Mouse (Mus musculus): ENCODE data around the gene Rasl10b.

Gene Rasl10b

GRCm38 (mm10) chr11:83429355-83429754 lies 20.4 kb downstream of the Rasl10b start, which contains the start of gene Gas2l2:
Gene Gas2l2, minus strand, starts transcription at chr11:83429455.
- in situ Hi-C loops (cut with MboI, MseI), result loop anchor here (5.0 to 10.0 kb wide), 2 partner anchors 102 to 515 kb away; partner anchors contain the start of gene Unc45b

GRCm38 (mm10) chr11:83432533-83432932 lies 23.6 kb downstream of the Rasl10b start:
- in situ Hi-C loops (cut with MboI, MseI), result no loop called here

GRCm38 (mm10) chr11:83437377-83437776 lies 28.4 kb downstream of the Rasl10b start, which contains the start of gene 1700020L24Rik:
Gene 1700020L24Rik, plus strand, starts transcription at chr11:83437677.
- in situ Hi-C loops (cut with MboI, MseI), result no loop called here

- in situ Hi-C loops (cut with MboI, MseI), result no loop called here
These were observed 30.6 kb downstream of the Rasl10b start for GRCm38 (mm10) chr11:83439426-83440060.

- in situ Hi-C loops (cut with MboI, MseI), result no loop called here
These were observed 31.4 kb downstream of the Rasl10b start for GRCm38 (mm10) chr11:83440081-83441064.

GRCm38 (mm10) chr11:83441235-83441634 lies 32.3 kb downstream of the Rasl10b start:
- in situ Hi-C loops (cut with MboI, MseI), result no loop called here

- in situ Hi-C loops (cut with MboI, MseI), result no loop called here
These were observed 33.8 kb downstream of the Rasl10b start for GRCm38 (mm10) chr11:83442596-83443267.

GRCm38 (mm10) chr11:83443824-83444223 lies 34.9 kb downstream of the Rasl10b start:
- in situ Hi-C loops (cut with MboI, MseI), result no loop called here

GRCm38 (mm10) chr11:83445001-83445400 lies 36.1 kb downstream of the Rasl10b start:
- in situ Hi-C loops (cut with MboI, MseI), result no loop called here

GRCm38 (mm10) chr11:83447612-83448011 lies 38.7 kb downstream of the Rasl10b start:
- in situ Hi-C loops (cut with MboI, MseI), result no loop called here

- in situ Hi-C loops (cut with MboI, MseI), result no loop called here
These were observed 39.3 kb downstream of the Rasl10b start for GRCm38 (mm10) chr11:83448021-83448926.

GRCm38 (mm10) chr11:83448927-83449236 lies 39.9 kb downstream of the Rasl10b start:
- in situ Hi-C loops (cut with MboI, MseI), result no loop called here

- in situ Hi-C loops (cut with MboI, MseI), result no loop called here
These were observed 40.4 kb downstream of the Rasl10b start for GRCm38 (mm10) chr11:83449298-83449697.

GRCm38 (mm10) chr11:83450550-83450949 lies 41.6 kb downstream of the Rasl10b start:
- in situ Hi-C loops (cut with MboI, MseI), result no loop called here

GRCm38 (mm10) chr11:83451281-83451680 lies 42.3 kb downstream of the Rasl10b start:
- in situ Hi-C loops (cut with MboI, MseI), result no loop called here

GRCm38 (mm10) chr11:83454548-83454947 lies 45.6 kb downstream of the Rasl10b start:
- in situ Hi-C loops (cut with MboI, MseI), result no loop called here

GRCm38 (mm10) chr11:83455608-83456007 lies 46.7 kb downstream of the Rasl10b start:
- in situ Hi-C loops (cut with MboI, MseI), result no loop called here

- in situ Hi-C loops (cut with MboI, MseI), result no loop called here
These were observed 48.3 kb downstream of the Rasl10b start for GRCm38 (mm10) chr11:83457257-83457656.

GRCm38 (mm10) chr11:83457912-83458601 lies 49.1 kb downstream of the Rasl10b start:
- in situ Hi-C loops (cut with MboI, MseI), result no loop called here

GRCm38 (mm10) chr11:83461462-83462027 lies 52.6 kb downstream of the Rasl10b start:
- in situ Hi-C loops (cut with MboI, MseI), result no loop called here

All from T-helper 1 cell (primary cell).